Mouse (Mus musculus) olfactory bulb, adult 2 months (tissue): ENCODE data around the gene Osbpl6.

Experiments
- CTCF ChIP-seq: fragments of 200-500 bp; IDR thresholded peaks from 2 replicates; pipeline ENCODE4 v1.5.1; 2012; ENCODE audit warnings: low read depth, mild to moderate bottlenecking, low read length, moderate library complexity; ENCODE audit not compliant: insufficient read depth
- POLR2A ChIP-seq: fragments of 200-500 bp; IDR thresholded peaks from 2 replicates; pipeline ENCODE4 v1.6.1; 2012; ENCODE audit warnings: mild to moderate bottlenecking, low read depth, low read length, moderate library complexity; ENCODE audit not compliant: insufficient read depth

DNA sequence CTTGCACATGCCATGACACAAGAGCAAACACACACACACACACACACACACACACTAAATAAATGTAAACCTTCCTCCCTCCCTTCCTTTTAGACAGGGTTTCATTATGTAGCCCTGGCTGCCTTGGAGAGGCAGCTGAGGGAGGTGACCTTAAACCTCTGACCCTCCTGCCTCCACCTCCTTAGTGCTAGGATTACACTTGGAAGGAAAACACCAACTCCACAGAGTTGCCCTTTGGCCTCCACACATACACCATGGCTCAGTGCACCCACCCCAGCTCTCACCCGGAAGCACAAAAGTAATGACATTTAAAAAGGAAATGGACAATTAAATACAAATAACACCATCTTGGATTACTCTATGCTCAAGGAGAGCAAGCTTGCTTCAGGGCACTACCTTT is 215.4 kb downstream of the Osbpl6 start:
- TF ChIP-seq CTCF (no peak), POLR2A (no peak)
